Mouse (Mus musculus): Measurements from ENCODE around the gene Csrnp3. TPM values are rescaled to one million over a fixed set of nuclear protein-coding genes. Genes with fewer than 3 reads are reported as not detected.
"Not testable (repeated sequence)": the region's sequence is repeated elsewhere in the genome, so short reads cannot be mapped to it uniquely, and the experiment has no call there.

Gene Csrnp3
- polyA plus RNA-seq, 1 experiment from 2014 or later = 34.3 TPM

DNA sequence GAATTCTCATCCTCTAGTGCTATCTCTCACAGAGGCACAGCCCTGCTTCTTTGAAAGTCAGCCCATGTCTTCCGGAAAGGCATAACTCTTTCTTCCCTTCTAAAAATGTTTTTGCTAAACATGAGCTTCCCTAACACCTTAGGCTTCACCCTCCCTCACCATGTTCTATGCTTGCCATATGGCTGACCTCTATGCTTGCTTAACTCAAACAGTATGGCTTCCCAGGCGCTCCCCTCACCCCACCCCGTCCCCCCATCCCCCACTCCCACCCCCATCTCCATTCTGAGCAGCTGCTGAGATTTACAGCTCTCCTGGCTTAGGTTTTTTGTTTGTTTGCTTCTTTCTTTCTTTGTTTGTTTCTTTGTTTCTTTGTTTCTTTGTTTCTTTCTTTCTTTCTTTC is 3.2 kb upstream of the Csrnp3 start:
- ATAC-seq (ENCODE audit: low FRiP score) = no peak
- Histone ChIP-seq H3K4me1 (peaks cover 3% of the 10 kb centered on the region), H3K27me3 (no peaks in the 10 kb centered on the region), H3K4me3 (no peak overlapping the region), H3K27ac (no peak overlapping the region), H3K36me3 (no peaks in the 10 kb centered on the region), H3K9me3 (replicated peaks) (no peaks in the 10 kb centered on the region), H3K9ac (no peak overlapping the region), H3K4me2 (replicated peaks) (no peak overlapping the region)
- 34% methylated on average over 3 of the region's 3 CpGs for WGBS

DNA sequence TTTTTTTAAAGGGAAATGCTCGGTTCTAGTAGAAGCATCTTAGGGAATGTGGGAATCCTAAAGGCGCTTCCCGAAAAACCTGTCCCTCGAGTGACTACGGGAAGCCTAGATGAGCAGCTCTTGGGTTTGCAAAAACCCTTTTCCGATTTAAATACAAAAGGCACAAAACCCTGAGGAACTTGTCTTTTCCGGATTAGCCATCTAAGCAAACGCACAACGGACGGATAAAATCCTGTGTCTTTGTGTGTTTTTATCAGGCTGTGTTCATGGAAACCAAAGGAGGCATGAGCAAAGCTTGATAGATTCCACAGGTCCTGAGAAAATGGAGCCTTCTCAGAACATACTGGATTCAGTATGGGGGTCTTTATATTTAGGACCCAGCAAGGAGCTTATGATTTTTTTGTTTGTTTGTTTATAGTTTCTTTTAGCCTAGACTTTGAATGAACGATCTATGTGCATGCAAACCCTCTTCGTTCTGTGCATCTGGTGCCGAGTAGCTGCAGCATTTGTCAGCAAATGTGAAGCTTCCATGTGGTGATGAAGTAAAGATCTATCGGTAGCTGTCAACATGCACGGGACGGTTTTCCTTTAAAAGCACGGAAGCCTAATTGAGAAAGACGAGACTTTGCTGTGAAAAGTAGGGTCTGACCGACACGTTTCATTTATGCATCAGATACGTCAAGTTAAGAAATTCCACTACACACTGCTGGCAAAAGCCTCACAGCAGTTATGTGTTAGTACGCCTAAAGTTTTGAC is 611 bp downstream of the Csrnp3 start:
- peaks cover 12% of the 10 kb centered on the region for H3K4me1 ChIP-seq
- peak overlapping the region; percentile 46 for H3K4me3 ChIP-seq
- H3K9ac ChIP-seq = peak overlapping the region; percentile 65
- H3K4me2 ChIP-seq (replicated peaks) = peak overlapping the region; percentile 57
- no peaks in the 10 kb centered on the region for H3K36me3 ChIP-seq
- no peaks in the 10 kb centered on the region for H3K27me3 ChIP-seq
- H3K27ac ChIP-seq = peak overlapping the region; percentile 75
- WGBS = under 1% methylated on average over 22 of the region's 22 CpGs
- H3K9me3 ChIP-seq (replicated peaks) = no peaks in the 10 kb centered on the region
- no peak for ATAC-seq (ENCODE audit: low FRiP score)

DNA sequence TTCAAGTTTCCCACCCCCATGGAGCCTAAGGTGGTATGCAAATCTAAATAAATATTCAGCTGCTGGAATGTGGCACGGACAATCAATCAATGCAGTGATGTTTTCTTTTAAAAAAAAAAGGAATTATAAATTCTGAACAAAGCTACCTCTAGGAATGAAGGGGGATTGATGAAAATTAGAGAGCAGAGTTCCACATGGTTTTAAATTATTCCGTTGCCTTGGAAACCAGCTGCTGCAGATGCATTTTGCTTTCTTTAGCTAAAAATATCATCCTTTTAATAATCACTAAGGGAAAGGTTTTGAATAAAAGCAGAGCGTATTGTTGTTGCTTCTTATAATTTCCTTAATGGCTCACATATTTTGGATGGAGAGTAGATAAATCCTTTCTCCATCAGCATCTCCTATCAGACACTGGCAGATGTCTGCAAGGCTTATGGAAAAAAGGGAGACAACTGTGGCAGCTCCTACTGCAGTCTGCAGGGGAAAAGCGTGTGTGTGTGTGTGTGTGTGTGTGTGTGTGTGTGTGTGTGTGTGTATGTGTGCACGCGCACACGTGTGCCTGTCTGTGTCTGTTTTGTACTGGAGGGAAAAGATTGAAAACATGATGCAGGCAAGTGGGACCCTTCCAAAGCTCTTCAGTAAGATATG is 2.0 kb downstream of the Csrnp3 start:
- Histone ChIP-seq H3K27me3 (no peaks in the 10 kb centered on the region), H3K27ac (peak overlapping the region; percentile 80), H3K36me3 (no peaks in the 10 kb centered on the region), H3K9ac (peak overlapping the region; percentile 47; the same call in 1 of the 2 replicates), H3K4me1 (peaks cover 21% of the 10 kb centered on the region), H3K9me3 (replicated peaks) (no peaks in the 10 kb centered on the region), H3K4me2 (replicated peaks) (peak overlapping the region; percentile 57), H3K4me3 (peak overlapping the region; percentile 30)
- 18% methylated on average over 7 of the region's 7 CpGs for WGBS
- ATAC-seq (ENCODE audit: low FRiP score) = peak; percentile 71

DNA sequence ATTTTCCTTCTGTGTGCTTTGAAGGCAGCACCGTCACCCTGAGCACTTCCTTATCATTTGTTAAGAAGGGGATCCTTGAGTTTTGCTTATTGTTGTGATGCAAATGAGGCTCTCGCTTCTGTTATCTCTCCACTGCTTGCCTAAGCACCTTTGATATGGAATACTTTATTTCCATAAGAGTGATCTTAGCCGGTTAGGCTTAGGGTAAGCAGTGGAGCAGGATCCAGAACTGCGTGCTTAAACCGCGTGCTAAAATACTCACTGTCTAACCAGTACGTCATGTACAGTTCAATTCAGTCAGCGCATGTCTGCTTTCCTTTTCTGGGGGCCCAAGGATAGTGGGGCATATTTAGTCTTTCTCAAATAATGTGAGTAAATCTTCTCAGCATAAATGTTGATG is 3.1 kb downstream of the Csrnp3 start:
- peak overlapping the region; percentile 13; the same call in 1 of the 2 replicates for H3K9ac ChIP-seq
- WGBS = 30% methylated on average over 8 of the region's 8 CpGs
- H3K4me2 ChIP-seq (replicated peaks) = peak overlapping the region; percentile 41
- peak overlapping the region; percentile 8; the same call in 1 of the 2 replicates for H3K4me3 ChIP-seq
- H3K36me3 ChIP-seq = no peaks in the 10 kb centered on the region
- H3K27ac ChIP-seq = peak overlapping the region; percentile 67
- no peaks in the 10 kb centered on the region for H3K9me3 ChIP-seq (replicated peaks)
- no peaks in the 10 kb centered on the region for H3K27me3 ChIP-seq
- ATAC-seq (ENCODE audit: low FRiP score) = no peak
- H3K4me1 ChIP-seq = peaks cover 24% of the 10 kb centered on the region

DNA sequence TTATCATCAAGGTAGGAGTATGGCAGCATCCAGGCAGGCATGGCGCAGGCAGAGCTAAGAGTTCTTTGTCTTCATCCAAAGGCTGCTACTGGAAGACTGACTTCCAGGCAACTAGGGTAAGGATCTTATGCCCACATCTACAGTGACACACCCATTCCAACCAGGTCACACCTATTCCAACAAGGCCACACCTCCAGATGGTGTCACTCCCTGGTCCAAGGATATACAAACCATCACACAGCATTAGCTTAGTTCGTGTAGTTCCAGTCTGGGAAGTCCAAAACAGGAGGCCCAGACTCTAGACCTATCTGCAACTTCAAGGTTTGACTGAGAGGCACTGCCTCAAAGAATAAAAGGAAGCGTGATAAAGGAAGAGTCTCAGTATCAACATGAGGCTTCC is 4.7 kb downstream of the Csrnp3 start:
- not testable (repeated sequence) for H3K27me3 ChIP-seq; H3K4me2 ChIP-seq (replicated peaks); ATAC-seq (ENCODE audit: low FRiP score); H3K9ac ChIP-seq; H3K4me3 ChIP-seq; H3K36me3 ChIP-seq; H3K9me3 ChIP-seq (replicated peaks); H3K27ac ChIP-seq
- 95% methylated on average over 3 of the region's 3 CpGs for WGBS
- H3K4me1 ChIP-seq = peaks cover 26% of the 10 kb centered on the region

DNA sequence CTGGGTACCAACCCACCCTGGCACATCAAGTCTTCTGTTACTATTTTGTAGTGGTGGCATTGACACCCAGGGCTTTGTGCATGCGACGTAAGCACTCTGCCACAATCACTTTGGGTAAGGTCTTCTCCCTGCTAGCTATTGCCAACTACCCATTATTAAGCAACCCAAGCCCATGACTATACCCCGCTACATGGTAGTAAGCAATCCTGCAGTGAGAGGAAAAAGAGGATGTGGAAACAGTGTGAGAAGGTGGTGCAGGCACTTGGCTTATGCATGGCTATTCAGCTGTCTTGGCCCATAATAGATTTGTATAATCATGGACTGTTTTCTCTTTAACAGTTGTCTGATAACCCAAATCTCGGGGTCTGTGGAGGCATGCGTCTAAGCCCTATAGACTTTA is 11.2 kb downstream of the Csrnp3 start:
- H3K27ac ChIP-seq = no peak overlapping the region
- H3K36me3 ChIP-seq = no peaks in the 10 kb centered on the region
- 97% methylated on average over 5 of the region's 5 CpGs for WGBS
- ATAC-seq (ENCODE audit: low FRiP score) = no peak
- peaks cover 15% of the 10 kb centered on the region for H3K4me1 ChIP-seq
- no peak overlapping the region for H3K9ac ChIP-seq
- no peak overlapping the region for H3K4me3 ChIP-seq
- H3K27me3 ChIP-seq = no peaks in the 10 kb centered on the region
- no peaks in the 10 kb centered on the region for H3K9me3 ChIP-seq (replicated peaks)
- no peak overlapping the region for H3K4me2 ChIP-seq (replicated peaks)

DNA sequence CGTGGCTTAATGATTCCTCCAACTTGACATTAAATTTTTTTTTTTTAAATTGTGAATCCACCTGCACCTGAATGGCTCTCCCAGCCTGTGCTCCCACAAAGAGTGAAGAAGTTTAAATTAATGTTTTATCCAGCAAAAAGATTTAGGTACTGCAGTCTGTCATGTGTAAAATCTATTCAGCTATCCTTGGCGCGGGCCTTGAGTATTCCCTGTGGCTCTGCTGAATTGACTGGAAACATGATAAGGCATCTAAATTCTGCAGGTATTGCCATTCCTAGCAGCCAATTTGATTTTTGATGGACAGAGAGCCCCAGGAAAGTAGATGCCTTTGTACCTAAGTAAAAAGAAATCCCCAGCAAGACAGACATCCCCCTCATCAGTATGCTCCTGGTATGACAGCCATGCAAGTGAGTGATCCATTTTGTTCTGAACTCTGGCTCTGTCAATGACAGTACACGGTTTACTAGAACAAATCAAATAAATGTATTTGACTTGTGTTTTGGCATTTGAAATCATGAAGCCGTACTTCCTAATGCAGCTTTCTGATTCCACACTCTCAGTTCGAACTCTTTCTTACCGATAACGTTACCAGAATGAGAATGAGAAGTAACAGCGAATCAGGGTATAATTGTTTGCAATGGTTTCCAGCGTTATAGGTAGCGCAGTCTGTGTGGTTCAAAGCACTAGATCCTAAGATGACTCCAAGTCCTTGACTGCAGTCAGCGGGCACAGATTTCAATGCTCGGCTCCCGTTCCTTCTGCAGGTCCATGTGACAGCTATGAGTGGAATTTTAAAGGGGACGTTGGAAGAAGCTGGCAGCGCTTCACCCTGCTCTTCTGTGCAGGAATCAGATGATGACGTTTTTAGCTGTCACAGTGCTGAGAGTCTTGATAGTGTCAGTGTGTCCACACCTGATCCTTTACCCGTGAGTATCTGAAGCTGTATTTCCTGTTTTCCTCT is 14.5 kb downstream of the Csrnp3 start:
- Histone ChIP-seq H3K9me3 (replicated peaks) (no peaks in the 10 kb centered on the region), H3K27ac (peak overlapping the region; percentile 36; the same call in 1 of the 2 replicates), H3K4me1 (no peaks in the 10 kb centered on the region), H3K27me3 (no peaks in the 10 kb centered on the region), H3K4me2 (replicated peaks) (no peak overlapping the region), H3K9ac (no peak overlapping the region), H3K36me3 (0 out of 2 replicates have a peak, but pooled peaks cover 9% of the 10 kb centered on the region), H3K4me3 (no peak overlapping the region)
- 81% methylated on average over 18 of the region's 18 CpGs for WGBS
- no peak for ATAC-seq (ENCODE audit: low FRiP score)

DNA sequence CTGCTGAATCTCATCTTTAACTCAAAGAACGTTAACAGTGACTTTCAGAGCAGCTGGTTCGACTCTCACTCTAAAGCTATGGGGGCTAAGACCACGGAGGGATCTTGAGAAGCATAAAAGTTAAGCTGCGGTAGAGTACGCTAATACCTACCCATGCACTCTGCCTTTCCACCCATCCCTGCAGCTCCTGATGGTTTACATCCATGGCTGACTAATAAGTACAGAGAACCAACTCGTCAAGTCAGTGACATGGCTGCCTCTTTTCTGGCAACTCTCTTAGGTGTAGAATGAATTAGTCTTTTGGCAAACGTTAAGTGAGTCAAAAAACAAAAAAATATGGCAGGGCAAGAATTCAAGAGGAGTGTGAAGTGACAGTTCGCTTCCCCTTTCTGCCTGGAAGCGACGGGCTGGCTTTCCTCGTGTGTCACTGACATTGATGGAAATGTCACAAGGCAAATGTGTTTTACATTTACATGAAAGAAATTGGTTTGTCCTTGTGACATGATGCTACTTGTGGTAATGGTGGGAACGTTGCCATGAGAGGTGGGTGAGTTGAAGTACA is 19.3 kb downstream of the Csrnp3 start:
- no peaks in the 10 kb centered on the region for H3K27me3 ChIP-seq
- no peak overlapping the region for H3K9ac ChIP-seq
- H3K4me2 ChIP-seq (replicated peaks) = no peak overlapping the region
- no peak overlapping the region for H3K4me3 ChIP-seq
- H3K36me3 ChIP-seq = 0 out of 2 replicates have a peak, but pooled peaks cover 9% of the 10 kb centered on the region
- ATAC-seq (ENCODE audit: low FRiP score) = no peak
- H3K27ac ChIP-seq = no peak overlapping the region
- WGBS = 81% methylated on average over 12 of the region's 12 CpGs
- no peaks in the 10 kb centered on the region for H3K9me3 ChIP-seq (replicated peaks)
- H3K4me1 ChIP-seq = no peaks in the 10 kb centered on the region

DNA sequence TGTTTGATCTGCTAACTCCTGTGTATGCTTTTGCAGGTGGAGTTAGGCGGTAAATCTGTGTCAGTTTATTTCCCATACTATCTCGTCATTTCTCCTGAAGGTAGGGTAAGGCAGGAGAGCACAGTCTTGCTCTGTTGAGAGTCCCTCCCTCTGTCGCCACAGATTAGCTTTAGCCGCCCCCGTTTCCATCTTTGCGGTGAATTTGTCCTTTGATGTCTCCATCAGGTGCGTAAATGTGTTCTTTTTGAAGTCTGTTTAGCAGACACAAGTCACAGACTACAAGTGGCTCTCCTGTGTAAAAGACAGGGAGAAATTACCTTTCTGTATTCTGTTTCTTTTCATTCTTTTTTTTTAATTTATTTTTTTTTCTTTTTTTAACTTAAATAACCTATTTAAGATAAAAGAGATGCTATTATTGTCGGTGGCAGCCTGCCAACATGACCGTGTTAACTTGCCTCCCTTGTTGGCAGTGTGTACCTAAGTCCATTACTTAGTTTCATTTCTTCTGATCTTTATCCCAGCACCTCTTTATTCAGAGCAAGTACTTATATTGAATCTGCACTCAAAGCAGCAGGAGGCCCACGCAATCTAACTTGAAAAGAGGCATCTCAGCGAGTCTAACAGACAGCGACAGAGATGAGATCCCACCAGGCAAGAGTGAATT is 25.5 kb downstream of the Csrnp3 start:
- Histone ChIP-seq H3K4me2 (replicated peaks) (no peak overlapping the region), H3K4me3 (no peak overlapping the region), H3K4me1 (no peaks in the 10 kb centered on the region), H3K36me3 (no peaks in the 10 kb centered on the region), H3K27ac (no peak overlapping the region), H3K9me3 (replicated peaks) (no peaks in the 10 kb centered on the region), H3K27me3 (no peaks in the 10 kb centered on the region), H3K9ac (no peak overlapping the region)
- WGBS = 82% methylated on average over 12 of the region's 12 CpGs
- ATAC-seq (ENCODE audit: low FRiP score) = no peak

DNA sequence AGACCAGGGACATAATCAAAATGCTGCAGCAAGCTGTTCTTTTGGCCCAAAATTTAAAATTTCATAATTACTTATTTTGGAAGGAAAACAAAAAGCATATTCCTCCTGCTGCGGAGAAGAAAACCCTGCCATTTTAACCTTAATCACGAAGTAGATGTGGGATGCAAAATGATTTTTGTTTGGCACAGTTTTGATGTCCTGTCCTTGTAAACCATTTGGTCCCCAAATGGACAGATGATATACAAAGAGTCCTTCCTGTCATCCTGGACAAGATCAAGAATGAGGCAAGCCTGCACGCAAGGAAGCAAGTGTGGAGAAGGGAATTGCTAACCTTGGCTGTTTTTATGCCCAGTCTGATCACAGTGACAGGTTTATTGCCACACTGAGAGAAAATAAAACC is 46.0 kb downstream of the Csrnp3 start:
- 91% methylated on average over 3 of the region's 3 CpGs for WGBS
- Histone ChIP-seq H3K4me1 (peaks cover 4% of the 10 kb centered on the region), H3K36me3 (no peaks in the 10 kb centered on the region), H3K27me3 (no peaks in the 10 kb centered on the region), H3K9ac (no peak overlapping the region), H3K4me2 (replicated peaks) (no peak overlapping the region), H3K27ac (no peak overlapping the region), H3K9me3 (replicated peaks) (no peaks in the 10 kb centered on the region), H3K4me3 (no peak overlapping the region)
- no peak for ATAC-seq (ENCODE audit: low FRiP score)

DNA sequence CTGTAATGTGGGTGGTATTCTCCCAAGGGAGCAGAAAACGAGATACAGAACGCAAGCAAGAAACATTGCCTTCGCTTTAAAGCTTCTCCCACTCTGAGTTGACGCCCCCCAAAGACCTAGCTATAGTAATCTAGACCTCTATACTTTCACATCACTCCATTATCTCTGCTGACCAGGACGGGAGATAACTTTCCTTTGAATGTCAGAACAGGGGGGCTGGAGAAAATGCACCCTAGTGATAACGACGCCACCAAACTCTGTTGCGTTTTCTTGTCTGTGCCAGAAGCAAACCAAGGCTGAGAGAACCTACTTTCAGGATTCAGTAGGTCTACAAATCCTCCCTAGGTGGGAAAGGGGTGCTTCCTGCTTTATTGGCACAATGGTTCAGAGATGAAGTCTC is 47.7 kb downstream of the Csrnp3 start:
- H3K4me1 ChIP-seq = peaks cover 10% of the 10 kb centered on the region
- 87% methylated on average over 8 of the region's 8 CpGs for WGBS
- no peak overlapping the region for H3K4me2 ChIP-seq (replicated peaks)
- H3K9me3 ChIP-seq (replicated peaks) = no peaks in the 10 kb centered on the region
- H3K27me3 ChIP-seq = no peaks in the 10 kb centered on the region
- ATAC-seq (ENCODE audit: low FRiP score) = no peak
- no peaks in the 10 kb centered on the region for H3K36me3 ChIP-seq
- no peak overlapping the region for H3K9ac ChIP-seq
- H3K27ac ChIP-seq = no peak overlapping the region
- H3K4me3 ChIP-seq = no peak overlapping the region
